Mouse (Mus musculus) kidney, adult 8-10 months (tissue): ENCODE results near the gene Polr3b.
A peak's percentile ranks its signal among the peaks of the same experiment; 100 is the strongest.

Experiments used
- DNase-seq, 2 experiments: peaks; one replicate each; pipeline ENCODE4 v3.0.0; 2022

The Polr3b gene

GRCm38 (mm10) chr10:84772380-84773130 is 150.5 kb downstream of the Polr3b start:
- DNase-seq = no peak

DNA sequence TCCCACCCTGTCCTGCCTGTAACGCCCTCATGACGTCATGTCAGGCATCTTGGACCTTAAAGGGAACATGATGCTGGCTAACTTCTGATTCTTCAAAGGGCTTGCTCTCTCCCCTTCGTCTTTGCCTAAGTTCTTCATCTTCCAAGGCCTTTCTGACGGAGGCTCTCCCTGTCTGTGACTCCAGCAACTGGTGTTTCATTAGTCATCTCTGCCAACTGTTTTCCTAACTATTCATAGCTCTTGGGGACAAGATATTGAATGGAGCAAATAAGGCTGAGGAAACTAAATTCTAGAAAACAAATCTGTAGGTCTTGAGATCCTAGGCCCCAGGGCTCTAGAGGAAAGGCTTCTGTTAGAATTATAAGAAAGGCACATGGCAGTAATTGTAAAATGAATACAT is 151.8 kb downstream of the Polr3b start:
- no peak for DNase-seq

- peak; percentile 47 to 48 for DNase-seq
Observed at GRCm38 (mm10) chr10:84774573-84774972, 152.5 kb downstream of the Polr3b start.
